Mouse (Mus musculus): Measurements from ENCODE around the gene Spata5. TPM values are rescaled to one million over a fixed set of nuclear protein-coding genes. Genes with fewer than 3 reads are reported as not detected.
A peak's percentile ranks its signal among the peaks of the same experiment; 100 is the strongest.

Spata5 gene
- total and polyA plus RNA-seq, 2 experiments from 2014 or later = 12.2 to 18.8 TPM

- Histone ChIP-seq H3K4me3 (ENCODE audit: low read length) (no peak overlapping the region), H3K4me1 (ENCODE audit: insufficient read depth, low read length) (no peaks in the 10 kb centered on the region), H3K9me3 (ENCODE audit: low read length) (no peaks in the 10 kb centered on the region), H3K27me3 (ENCODE audit: insufficient read depth, low read length) (no peaks in the 10 kb centered on the region), H3K27ac (no peak overlapping the region), H3K9ac (replicated peaks; ENCODE audit: low read length) (no peak overlapping the region), H3K36me3 (ENCODE audit: insufficient read depth, low read length) (0 out of 2 replicates have a peak, but pooled peaks cover 3% of the 10 kb centered on the region), H3K4me2 (ENCODE audit: low read depth, low read length) (no peak overlapping the region)
- DNase-seq (ENCODE audit: low spot score) = no peak
- ATAC-seq = no peak
- WGBS = 93% methylated on average over 6 of the region's 6 CpGs
- TF ChIP-seq CTCF (IDR thresholded peaks at IDR 0.05; ENCODE audit: low read depth) = no peak
Observed at GRCm38 (mm10) chr3:37576840-37577239, 157.1 kb downstream of the Spata5 start.

GRCm38 (mm10) chr3:37577706-37578105, 158.0 kb downstream of the Spata5 start:
- Histone ChIP-seq H3K9me3 (ENCODE audit: low read length) (no peaks in the 10 kb centered on the region), H3K9ac (replicated peaks; ENCODE audit: low read length) (no peak overlapping the region), H3K36me3 (ENCODE audit: insufficient read depth, low read length) (0 out of 2 replicates have a peak, but pooled peaks cover 3% of the 10 kb centered on the region), H3K27me3 (ENCODE audit: insufficient read depth, low read length) (no peaks in the 10 kb centered on the region), H3K4me3 (ENCODE audit: low read length) (no peak overlapping the region), H3K4me2 (ENCODE audit: low read depth, low read length) (no peak overlapping the region), H3K4me1 (ENCODE audit: insufficient read depth, low read length) (no peaks in the 10 kb centered on the region), H3K27ac (no peak overlapping the region)
- no peak for TF ChIP-seq CTCF (IDR thresholded peaks at IDR 0.05; ENCODE audit: low read depth)
- 91% methylated on average over 3 of the region's 3 CpGs for WGBS
- ATAC-seq (no peak), DNase-seq (ENCODE audit: low spot score) (no peak)

GRCm38 (mm10) chr3:37584576-37584975, 164.9 kb downstream of the Spata5 start:
- Histone ChIP-seq H3K4me2 (ENCODE audit: low read depth, low read length) (no peak overlapping the region), H3K27me3 (ENCODE audit: insufficient read depth, low read length) (no peaks in the 10 kb centered on the region), H3K27ac (no peak overlapping the region), H3K4me1 (ENCODE audit: insufficient read depth, low read length) (peaks cover 4% of the 10 kb centered on the region; the same call in 1 of the 2 replicates), H3K4me3 (ENCODE audit: low read length) (no peak overlapping the region), H3K9me3 (ENCODE audit: low read length) (no peaks in the 10 kb centered on the region), H3K36me3 (ENCODE audit: insufficient read depth, low read length) (0 out of 2 replicates have a peak, but pooled peaks cover 3% of the 10 kb centered on the region), H3K9ac (replicated peaks; ENCODE audit: low read length) (no peak overlapping the region)
- no peak for DNase-seq (ENCODE audit: low spot score)
- WGBS = 81% methylated on average over 5 of the region's 5 CpGs
- TF ChIP-seq CTCF (IDR thresholded peaks at IDR 0.05; ENCODE audit: low read depth) = no peak
- ATAC-seq = no peak

- 0 out of 2 replicates have a peak overlapping the region, but pooled peaks have one; percentile 15 for H3K9ac ChIP-seq (replicated peaks; ENCODE audit: low read length)
- peak; percentile 84 for ATAC-seq
- no peaks in the 10 kb centered on the region for H3K36me3 ChIP-seq (ENCODE audit: insufficient read depth, low read length)
- 0 out of 2 replicates have a peak overlapping the region, but pooled peaks have one; percentile 6 for H3K4me3 ChIP-seq (ENCODE audit: low read length)
- peak overlapping the region; percentile 69 for H3K27ac ChIP-seq
- peak; percentile 50 for DNase-seq (ENCODE audit: low spot score)
- peak overlapping the region; percentile 45 for H3K4me2 ChIP-seq (ENCODE audit: low read depth, low read length)
- WGBS = 6% methylated on average over 15 of the region's 15 CpGs
- peak; percentile 22 for TF ChIP-seq CTCF (IDR thresholded peaks at IDR 0.05; ENCODE audit: low read depth)
- no peaks in the 10 kb centered on the region for H3K27me3 ChIP-seq (ENCODE audit: insufficient read depth, low read length)
- H3K9me3 ChIP-seq (ENCODE audit: low read length) = no peaks in the 10 kb centered on the region
- peaks cover 4% of the 10 kb centered on the region; the same call in 1 of the 2 replicates for H3K4me1 ChIP-seq (ENCODE audit: insufficient read depth, low read length)
Observed at GRCm38 (mm10) chr3:37585967-37586730, 166.5 kb downstream of the Spata5 start.

- peak; percentile 48 for DNase-seq (ENCODE audit: low spot score)
- peak; percentile 50; the same call in 1 of the 2 replicates for ATAC-seq
- 26% methylated on average over 16 of the region's 16 CpGs for WGBS
- H3K9ac ChIP-seq (replicated peaks; ENCODE audit: low read length) = 0 out of 2 replicates have a peak overlapping the region, but pooled peaks have one; percentile 15
- peak overlapping the region; percentile 69 for H3K27ac ChIP-seq
- H3K9me3 ChIP-seq (ENCODE audit: low read length) = no peaks in the 10 kb centered on the region
- no peaks in the 10 kb centered on the region for H3K36me3 ChIP-seq (ENCODE audit: insufficient read depth, low read length)
- H3K4me2 ChIP-seq (ENCODE audit: low read depth, low read length) = peak overlapping the region; percentile 45
- peaks cover 4% of the 10 kb centered on the region; the same call in 1 of the 2 replicates for H3K4me1 ChIP-seq (ENCODE audit: insufficient read depth, low read length)
- 0 out of 2 replicates have a peak overlapping the region, but pooled peaks have one; percentile 6 for H3K4me3 ChIP-seq (ENCODE audit: low read length)
- no peaks in the 10 kb centered on the region for H3K27me3 ChIP-seq (ENCODE audit: insufficient read depth, low read length)
- TF ChIP-seq CTCF (IDR thresholded peaks at IDR 0.05; ENCODE audit: low read depth) = no peak
Observed at GRCm38 (mm10) chr3:37586731-37587578, 167.3 kb downstream of the Spata5 start.

GRCm38 (mm10) chr3:37595721-37596120, 176.0 kb downstream of the Spata5 start:
- ATAC-seq (no peak), DNase-seq (ENCODE audit: low spot score) (no peak)
- H3K9ac ChIP-seq (replicated peaks; ENCODE audit: low read length) = no peak overlapping the region
- H3K27me3 ChIP-seq (ENCODE audit: insufficient read depth, low read length) = no peaks in the 10 kb centered on the region
- H3K9me3 ChIP-seq (ENCODE audit: low read length) = no peaks in the 10 kb centered on the region
- H3K27ac ChIP-seq = no peak overlapping the region
- H3K36me3 ChIP-seq (ENCODE audit: insufficient read depth, low read length) = no peaks in the 10 kb centered on the region
- no peak overlapping the region for H3K4me3 ChIP-seq (ENCODE audit: low read length)
- WGBS = 65% methylated on average over 10 of the region's 10 CpGs
- no peak for TF ChIP-seq CTCF (IDR thresholded peaks at IDR 0.05; ENCODE audit: low read depth)
- H3K4me2 ChIP-seq (ENCODE audit: low read depth, low read length) = no peak overlapping the region
- no peaks in the 10 kb centered on the region for H3K4me1 ChIP-seq (ENCODE audit: insufficient read depth, low read length)
